Mouse (Mus musculus) hindbrain, postnatal 0 days (tissue): Measurements from ENCODE around the gene Hdgfl3. TPM values are rescaled to one million over a fixed set of nuclear protein-coding genes. Genes with fewer than 3 reads are reported as not detected.

ENCODE experiments used
- ATAC-seq: fragments of 200-750 bp; cut with Nextera tagmentation; 2 replicates; pipeline ENCODE4 v1.8.0; 2017; ENCODE audit warnings: mild to moderate bottlenecking, moderate TSS enrichment, moderate library complexity
- DNase-seq: peaks from one replicate; pipeline ENCODE4 v3.0.0-alpha.2; 2015; ENCODE audit warnings: low spot score
- H3K27ac ChIP-seq: fragments of 300-500 bp; sonication (generic); 2 replicates; pipeline ENCODE4 v1.5.1; 2014; ENCODE audit warnings: mild to moderate bottlenecking
- H3K27me3 ChIP-seq: fragments of 300-500 bp; sonication (generic); 2 replicates; pipeline ENCODE4 v1.6.1; 2014; ENCODE audit warnings: low read length, mixed read lengths; ENCODE audit not compliant: insufficient read depth
- H3K36me3 ChIP-seq: fragments of 300-500 bp; sonication (generic); 2 replicates; pipeline ENCODE4 v1.6.1; 2014; ENCODE audit warnings: low read length, mixed read lengths; ENCODE audit not compliant: insufficient read depth
- H3K4me1 ChIP-seq: fragments of 300-500 bp; sonication (generic); 2 replicates; pipeline ENCODE4 v1.6.1; 2014; ENCODE audit warnings: antibody characterized with exemption, low read length, mixed read lengths; ENCODE audit not compliant: insufficient read depth
- H3K4me2 ChIP-seq: fragments of 300-500 bp; sonication (generic); 2 replicates; pipeline ENCODE4 v1.6.1; 2014; ENCODE audit warnings: low read depth, mild to moderate bottlenecking, low read length, moderate library complexity, mixed read lengths
- H3K4me3 ChIP-seq: fragments of 300-500 bp; sonication (generic); 2 replicates; pipeline ENCODE4 v1.5.1; 2014; ENCODE audit warnings: low read length
- H3K9ac ChIP-seq: fragments of 300-500 bp; sonication (generic); replicated peaks from 2 replicates; pipeline ENCODE4 v1.6.1; 2014; ENCODE audit warnings: mild to moderate bottlenecking, low read length, moderate library complexity, mixed read lengths
- H3K9me3 ChIP-seq: fragments of 300-500 bp; sonication (generic); 2 replicates; pipeline ENCODE4 v1.6.1; 2016; ENCODE audit warnings: low read length, mixed read lengths
- CTCF ChIP-seq: IDR thresholded peaks from 2 replicates; pipeline ENCODE4 v1.5.1; 2016; ENCODE audit warnings: antibody characterized with exemption, control low read depth, low read depth
- WGBS: fragments of 180-500 bp; shearing (Covaris S2); extraction: QIAGEN DNeasy Blood & Tissue Kit; methylation state at CpG from one replicate; pipeline ENCODE4 v1.1.7; 2014; 5-methylcytosine and 5-hydroxymethylcytosine counted together
- polyA plus RNA-seq: library from polyadenylated mRNA; unstranded; fragments of >200 nt; fragmentation: Nextera tagmentation; extraction: Ambion mirVana; gene quantifications from 2 replicates; pipeline ENCODE4 v1.2.1, GENCODE M21; 2015
- total RNA-seq: library from RNA; depleted of rRNA; stranded (reverse); fragments of >200 nt; gene quantifications from 2 replicates; pipeline ENCODE4 v1.2.3, GENCODE M21; 2014

Hdgfl3 gene
- total and polyA plus RNA-seq, 2 experiments from 2014 or later, result 53.4 to 85.2 TPM

DNA sequence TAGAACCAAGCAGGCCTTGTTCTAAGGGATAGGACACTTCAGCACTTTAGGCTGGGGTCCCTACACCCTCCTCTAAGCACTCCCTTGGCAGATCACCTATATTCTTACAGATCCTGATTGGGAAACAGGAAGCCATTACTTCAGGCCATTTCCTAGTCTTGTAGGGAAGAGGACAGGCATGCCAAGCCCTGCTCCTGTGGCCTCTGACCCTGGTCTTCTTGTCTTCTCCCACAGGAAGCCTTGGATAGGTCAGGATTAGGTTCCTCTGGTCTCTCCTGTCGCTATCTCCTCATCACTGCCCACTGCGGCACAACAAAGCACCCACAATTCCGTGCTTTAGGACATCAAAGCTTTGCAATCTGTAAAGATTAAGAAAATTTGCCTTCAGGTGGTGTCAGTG is 82.6 kb downstream of the Hdgfl3 start:
- Histone ChIP-seq H3K9ac (no peak overlapping the region), H3K36me3 (no peaks in the 10 kb centered on the region), H3K4me3 (no peak overlapping the region), H3K27me3 (no peaks in the 10 kb centered on the region), H3K27ac (no peak overlapping the region), H3K9me3 (no peaks in the 10 kb centered on the region), H3K4me1 (no peaks in the 10 kb centered on the region), H3K4me2 (no peak overlapping the region)
- DNase-seq (no peak), ATAC-seq (no peak)
- no peak for TF ChIP-seq CTCF
- WGBS, result 92% methylated on average over 3 of the region's 3 CpGs

DNA sequence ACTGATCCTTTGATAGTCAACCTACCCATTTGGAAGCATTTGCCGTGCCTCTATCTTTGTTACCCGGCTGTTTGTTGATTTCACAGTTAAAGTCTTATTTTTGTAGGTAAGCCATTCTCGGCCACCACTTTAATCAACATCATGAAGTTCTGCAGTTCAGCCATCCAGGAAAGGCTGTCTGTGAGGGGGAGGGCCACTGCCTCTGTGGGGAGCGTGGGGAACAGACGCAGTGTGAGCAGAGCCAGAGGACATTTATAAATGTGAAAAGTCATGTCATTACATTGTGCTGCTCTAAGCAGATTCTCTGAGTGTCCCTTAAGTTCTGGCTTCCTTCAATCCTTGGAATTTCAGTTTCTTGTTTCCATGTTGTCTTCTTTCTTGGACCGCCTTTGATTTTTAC is 84.1 kb downstream of the Hdgfl3 start:
- H3K36me3 ChIP-seq, result no peaks in the 10 kb centered on the region
- H3K27ac ChIP-seq, result no peak overlapping the region
- no peaks in the 10 kb centered on the region for H3K4me1 ChIP-seq
- ATAC-seq, result no peak
- TF ChIP-seq CTCF, result no peak
- no peak for DNase-seq
- no peaks in the 10 kb centered on the region for H3K27me3 ChIP-seq
- H3K9me3 ChIP-seq, result no peaks in the 10 kb centered on the region
- no peak overlapping the region for H3K9ac ChIP-seq
- H3K4me3 ChIP-seq, result no peak overlapping the region
- H3K4me2 ChIP-seq, result no peak overlapping the region
- WGBS, result 87% methylated on average over 6 of the region's 6 CpGs

DNA sequence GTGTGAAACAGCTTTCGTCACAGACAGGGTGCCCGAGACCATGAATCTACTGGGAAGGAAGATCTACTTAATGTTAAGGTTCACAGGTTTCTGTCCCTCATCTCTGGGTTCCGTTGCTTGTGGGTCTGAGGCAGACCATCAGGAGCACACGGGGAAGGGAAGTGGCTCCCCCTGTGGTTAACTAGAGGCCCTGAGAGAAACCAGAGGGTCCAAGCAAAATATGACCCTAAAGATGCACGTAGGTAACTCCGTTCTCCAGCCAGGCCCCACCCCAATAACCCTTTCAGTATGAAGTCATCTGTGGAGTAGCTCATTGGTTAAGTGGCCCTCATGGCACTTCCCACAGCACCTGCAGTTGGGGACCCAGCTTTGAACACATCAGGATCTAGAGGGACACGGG is 84.6 kb downstream of the Hdgfl3 start:
- no peak for ATAC-seq
- 87% methylated on average over 7 of the region's 7 CpGs for WGBS
- H3K4me1 ChIP-seq, result no peaks in the 10 kb centered on the region
- no peaks in the 10 kb centered on the region for H3K36me3 ChIP-seq
- H3K9me3 ChIP-seq, result no peaks in the 10 kb centered on the region
- TF ChIP-seq CTCF, result no peak
- H3K4me2 ChIP-seq, result no peak overlapping the region
- no peak overlapping the region for H3K9ac ChIP-seq
- no peaks in the 10 kb centered on the region for H3K27me3 ChIP-seq
- no peak overlapping the region for H3K4me3 ChIP-seq
- no peak for DNase-seq
- no peak overlapping the region for H3K27ac ChIP-seq

DNA sequence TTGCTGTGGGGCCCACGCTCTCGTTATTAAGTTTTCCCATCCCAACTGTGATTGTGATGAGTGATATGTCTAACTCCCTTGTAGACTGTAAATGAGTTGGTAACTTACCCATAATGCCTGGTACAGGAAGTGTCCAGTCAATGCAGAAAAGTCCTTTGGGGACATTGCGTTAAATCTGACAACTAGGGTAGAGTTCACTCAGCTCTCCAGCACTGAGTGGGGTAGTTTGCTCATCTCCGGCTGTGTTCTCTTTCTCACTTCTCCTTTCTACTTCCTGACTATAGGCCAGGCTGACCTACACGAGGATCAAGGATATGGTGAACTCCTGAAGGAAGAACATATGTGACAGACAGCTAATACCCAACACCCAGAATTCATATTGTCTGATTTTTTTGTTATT is 85.1 kb downstream of the Hdgfl3 start:
- Histone ChIP-seq H3K4me2 (no peak overlapping the region), H3K4me1 (no peaks in the 10 kb centered on the region), H3K36me3 (no peaks in the 10 kb centered on the region), H3K9ac (no peak overlapping the region), H3K9me3 (no peaks in the 10 kb centered on the region), H3K4me3 (no peak overlapping the region), H3K27ac (no peak overlapping the region), H3K27me3 (no peaks in the 10 kb centered on the region)
- no peak for TF ChIP-seq CTCF
- no peak for ATAC-seq
- DNase-seq, result no peak
- WGBS, result 86% methylated on average over 5 of the region's 5 CpGs

GRCm38 (mm10) chr7:81847777-81848176 is 86.5 kb downstream of the Hdgfl3 start:
- no peaks in the 10 kb centered on the region for H3K36me3 ChIP-seq
- H3K27me3 ChIP-seq, result no peaks in the 10 kb centered on the region
- no peak overlapping the region for H3K27ac ChIP-seq
- no peak overlapping the region for H3K4me2 ChIP-seq
- peak; percentile 61 for DNase-seq
- 37% methylated on average over 4 of the region's 4 CpGs for WGBS
- H3K4me3 ChIP-seq, result no peak overlapping the region
- no peak overlapping the region for H3K9ac ChIP-seq
- no peak for TF ChIP-seq CTCF
- no peaks in the 10 kb centered on the region for H3K4me1 ChIP-seq
- no peaks in the 10 kb centered on the region for H3K9me3 ChIP-seq
- ATAC-seq, result peak; percentile 53; the same call in 1 of the 2 replicates

DNA sequence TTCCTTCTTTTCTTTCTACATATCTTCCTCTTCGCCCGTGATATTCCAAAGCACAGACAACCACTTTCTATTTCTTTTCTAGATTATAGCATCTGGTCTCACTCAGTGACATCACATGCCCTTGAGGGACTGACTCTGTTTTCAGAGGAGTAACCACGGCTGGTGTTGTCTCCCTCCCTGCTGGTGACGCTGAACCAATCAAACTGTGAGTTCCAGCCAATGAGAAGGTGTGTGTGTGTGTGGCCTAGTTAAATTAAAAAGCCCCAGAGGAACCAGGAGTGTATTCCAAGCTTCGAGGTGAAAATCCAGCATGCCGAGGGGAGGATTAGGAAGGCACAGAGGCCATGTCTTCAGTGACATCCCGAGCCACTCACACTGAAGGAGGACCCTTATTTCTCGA is 87.3 kb downstream of the Hdgfl3 start:
- TF ChIP-seq CTCF, result no peak
- Histone ChIP-seq H3K4me1 (no peaks in the 10 kb centered on the region), H3K27ac (no peak overlapping the region), H3K9ac (no peak overlapping the region), H3K36me3 (no peaks in the 10 kb centered on the region), H3K4me3 (no peak overlapping the region), H3K27me3 (no peaks in the 10 kb centered on the region), H3K4me2 (no peak overlapping the region), H3K9me3 (no peaks in the 10 kb centered on the region)
- WGBS, result 47% methylated on average over 8 of the region's 8 CpGs
- peak; percentile 46 for DNase-seq
- ATAC-seq, result peak; percentile 71

GRCm38 (mm10) chr7:81846008-81846407 is 88.3 kb downstream of the Hdgfl3 start:
- H3K9ac ChIP-seq, result no peak overlapping the region
- WGBS, result 91% methylated on average over 8 of the region's 8 CpGs
- H3K4me2 ChIP-seq, result no peak overlapping the region
- no peaks in the 10 kb centered on the region for H3K9me3 ChIP-seq
- no peak overlapping the region for H3K27ac ChIP-seq
- H3K4me1 ChIP-seq, result peaks cover 1% of the 10 kb centered on the region; the same call in 1 of the 2 replicates
- no peak overlapping the region for H3K4me3 ChIP-seq
- no peaks in the 10 kb centered on the region for H3K36me3 ChIP-seq
- no peaks in the 10 kb centered on the region for H3K27me3 ChIP-seq
- ATAC-seq (no peak), DNase-seq (no peak)
- TF ChIP-seq CTCF, result no peak
